Mouse (Mus musculus): Measurements from ENCODE around the gene Zfp697.

Gene Zfp697

DNA sequence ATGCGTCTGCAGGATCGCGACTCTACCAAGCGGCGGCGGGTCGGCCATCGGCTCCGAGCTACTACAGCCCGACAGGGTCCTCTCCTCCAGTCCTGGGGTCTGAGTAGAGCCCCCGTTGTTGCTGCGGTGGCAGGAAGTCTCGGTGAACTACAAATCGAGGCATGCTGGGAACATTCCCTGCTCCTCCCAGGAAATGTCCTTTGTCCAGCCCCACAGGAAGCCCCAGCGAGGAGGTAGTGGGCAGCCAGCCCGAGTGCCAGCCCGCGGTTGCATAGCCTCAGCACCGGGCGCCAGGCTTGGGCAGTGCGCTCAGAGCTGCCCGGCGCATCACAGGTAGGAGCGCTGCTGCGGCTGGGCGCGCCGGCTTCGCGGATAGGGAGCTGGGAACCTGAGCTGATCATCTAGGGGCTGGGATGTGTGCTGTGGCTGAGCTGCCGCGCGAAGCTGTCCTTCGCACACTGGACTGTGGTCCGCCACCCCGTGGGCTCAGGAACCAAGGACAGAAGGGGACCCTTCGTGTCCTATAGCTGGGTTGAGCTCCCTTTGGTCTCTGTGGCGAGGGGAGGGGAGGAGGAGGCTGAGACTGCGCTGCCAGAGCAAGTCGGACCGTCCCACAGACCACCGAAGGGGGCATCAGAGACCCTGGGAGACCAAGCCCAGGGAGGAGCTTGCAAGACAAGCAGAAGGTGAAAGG is at the start of gene Zfp697:
TSS of gene Zfp697 (plus strand) at position 216 of the 694 bp plus-strand sequence.
- peak; percentile 90 to 91 for DNase-seq

DNA sequence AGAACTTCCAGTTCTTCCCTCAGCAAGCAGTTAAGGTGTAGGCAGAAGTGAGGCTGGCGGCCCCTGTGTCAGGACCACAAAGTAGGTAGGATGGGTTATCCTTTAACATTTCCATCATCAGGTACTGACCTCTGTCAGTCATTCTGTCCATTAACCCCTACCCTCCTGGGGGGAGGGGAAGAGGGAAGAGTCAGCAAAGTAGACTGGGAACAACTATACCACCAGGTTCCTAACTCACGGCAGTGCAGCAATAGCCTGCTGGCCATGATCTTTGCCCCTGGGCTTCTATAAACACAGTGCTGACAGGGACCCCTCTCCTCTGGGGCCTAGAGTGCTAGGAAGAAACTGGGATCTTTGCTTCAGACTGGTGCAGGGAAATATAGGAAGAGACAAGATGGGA is 48.3 kb upstream of the Zfp697 start:
- DNase-seq, result peak; percentile 18 to 53

DNA sequence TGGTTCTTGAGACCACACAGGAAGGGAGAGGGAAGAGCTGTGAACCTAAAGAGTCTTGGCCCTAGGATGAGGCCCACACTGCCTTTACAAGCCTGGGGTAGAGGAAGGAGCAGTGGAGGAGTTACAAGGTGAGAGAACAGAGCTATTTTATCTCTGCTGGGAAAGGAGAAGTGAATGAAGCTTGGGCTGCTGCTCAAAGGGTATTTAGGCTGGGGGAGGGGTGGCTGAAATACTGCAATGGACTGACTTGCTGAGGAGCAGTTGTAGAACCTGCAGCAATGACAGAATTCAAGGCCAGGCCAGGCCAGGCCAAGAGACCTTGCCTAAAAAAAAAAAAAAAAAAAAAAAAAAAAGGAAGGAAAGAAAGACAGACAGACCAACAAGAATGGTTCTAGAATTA is 46.9 kb upstream of the Zfp697 start:
- peak in 1 of 2 experiments; percentile 37 for DNase-seq

DNA sequence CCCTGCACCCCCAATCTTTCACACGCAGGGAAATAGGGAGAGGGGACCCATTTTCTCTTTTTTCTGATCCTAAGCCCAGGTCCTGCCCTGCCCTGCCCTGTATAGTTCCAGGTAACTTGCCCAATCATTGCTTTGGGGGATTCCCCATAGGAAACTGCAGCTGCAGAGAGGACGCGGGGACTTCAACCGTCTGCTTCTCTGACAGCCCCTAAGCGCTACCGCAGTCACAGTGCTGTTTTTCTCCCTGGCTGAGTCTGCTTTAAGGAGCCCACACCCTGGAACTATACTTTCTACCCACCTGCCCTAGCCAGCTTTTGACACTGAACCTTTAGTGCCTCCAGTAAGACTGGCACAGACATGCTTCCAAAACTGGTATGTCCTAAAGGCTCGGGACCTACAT is 46.4 kb upstream of the Zfp697 start:
- DNase-seq, result no peak

DNA sequence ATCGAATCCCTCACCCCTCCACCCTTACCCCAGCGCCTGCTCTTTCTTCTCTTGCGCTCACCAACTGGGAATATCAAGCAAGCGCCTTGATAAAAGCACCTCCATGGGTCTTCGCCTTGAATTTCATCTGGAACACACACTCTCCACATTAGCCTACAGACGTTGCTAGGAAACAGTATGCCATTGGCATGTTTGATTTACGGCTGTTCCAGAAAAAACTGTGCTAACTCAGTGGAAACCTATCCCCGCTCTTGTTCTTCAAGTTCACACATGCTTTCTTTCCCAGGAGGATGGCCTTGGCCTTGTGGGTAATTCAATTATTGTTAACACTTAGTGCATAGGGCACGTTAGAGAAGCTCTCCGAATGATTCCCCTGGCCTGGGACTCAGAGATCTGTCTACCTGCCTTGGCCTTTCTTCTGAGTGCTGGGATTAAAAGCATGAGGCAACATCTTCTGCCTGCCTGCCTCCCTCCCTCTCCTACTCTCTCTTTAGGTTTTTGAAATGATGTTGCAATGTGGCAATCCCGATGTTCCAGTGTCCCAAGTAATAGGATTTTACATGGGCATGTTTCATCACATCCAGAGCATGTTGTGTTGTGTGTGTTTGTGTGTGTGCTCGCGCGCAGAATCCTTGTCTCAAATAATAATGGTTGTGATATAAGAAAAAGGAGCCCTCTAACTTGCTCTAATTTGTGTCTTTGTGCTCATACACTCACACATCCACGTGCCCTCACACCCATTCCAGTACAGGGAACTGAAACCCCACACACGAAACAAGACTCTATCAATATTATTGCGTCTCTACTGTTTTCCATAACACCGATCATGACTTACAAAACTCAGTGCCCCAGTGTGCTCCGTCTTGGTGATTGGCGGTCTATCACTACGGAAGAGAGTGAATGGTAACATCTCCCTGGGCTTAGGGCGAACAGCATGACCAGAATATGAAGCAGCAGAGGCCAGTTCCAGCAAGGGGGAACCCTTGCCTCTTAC is 45.3 kb upstream of the Zfp697 start:
- no peak for DNase-seq

DNA sequence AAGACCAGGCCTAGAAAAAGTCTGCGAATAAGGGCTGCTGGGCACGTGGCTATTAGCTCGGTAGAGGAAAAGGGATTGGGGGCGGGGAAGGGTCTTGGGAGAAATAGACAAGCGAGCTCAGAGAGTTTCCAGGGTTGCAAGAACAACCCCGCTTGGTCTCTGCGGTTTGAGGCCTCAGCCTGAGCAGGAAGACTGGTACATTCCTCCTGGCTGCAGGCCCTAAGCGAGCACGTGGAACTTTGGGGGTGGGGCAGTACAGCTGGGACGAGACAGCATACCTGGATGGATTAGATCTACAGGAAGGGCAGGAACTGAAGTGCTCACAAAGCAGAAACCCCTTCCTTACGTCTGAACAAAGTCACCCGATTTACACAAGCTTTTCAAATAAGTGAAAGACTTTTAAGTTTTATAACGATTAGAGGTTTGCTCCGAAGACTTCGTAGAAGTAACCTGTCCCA is 43.6 kb upstream of the Zfp697 start:
- DNase-seq, result peak; percentile 81 to 86

DNA sequence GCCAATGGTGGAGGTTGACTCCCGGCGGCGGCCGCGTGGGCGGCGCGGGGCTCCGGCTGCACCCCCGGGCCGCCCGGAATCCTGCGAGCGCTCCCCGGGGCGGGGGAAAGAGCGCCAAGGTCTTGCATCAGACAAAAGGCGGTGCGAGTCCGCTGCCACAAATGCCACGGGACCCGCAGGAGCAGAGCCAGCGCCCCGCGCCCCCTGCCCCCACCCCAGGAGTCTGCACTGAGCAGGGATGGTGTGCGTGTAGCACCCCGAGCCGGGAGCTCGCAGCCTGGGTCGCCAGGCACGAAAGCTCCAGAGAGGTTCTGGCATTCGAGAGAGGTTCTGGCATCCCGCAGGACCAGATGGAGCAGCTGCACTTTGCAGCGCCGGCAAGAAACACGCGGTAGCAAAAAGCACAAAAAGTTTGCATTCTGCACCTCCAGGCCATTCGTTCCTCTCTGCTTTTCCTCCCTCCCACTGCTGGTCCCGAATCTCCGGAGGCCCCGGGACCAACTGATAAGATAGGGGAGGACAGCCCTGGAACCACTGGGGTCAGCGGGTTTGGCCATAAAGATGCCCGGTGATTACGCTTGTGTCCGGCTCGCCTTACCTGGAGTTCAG is 43.1 kb upstream of the Zfp697 start:
- DNase-seq, result peak; percentile 27 to 60

DNA sequence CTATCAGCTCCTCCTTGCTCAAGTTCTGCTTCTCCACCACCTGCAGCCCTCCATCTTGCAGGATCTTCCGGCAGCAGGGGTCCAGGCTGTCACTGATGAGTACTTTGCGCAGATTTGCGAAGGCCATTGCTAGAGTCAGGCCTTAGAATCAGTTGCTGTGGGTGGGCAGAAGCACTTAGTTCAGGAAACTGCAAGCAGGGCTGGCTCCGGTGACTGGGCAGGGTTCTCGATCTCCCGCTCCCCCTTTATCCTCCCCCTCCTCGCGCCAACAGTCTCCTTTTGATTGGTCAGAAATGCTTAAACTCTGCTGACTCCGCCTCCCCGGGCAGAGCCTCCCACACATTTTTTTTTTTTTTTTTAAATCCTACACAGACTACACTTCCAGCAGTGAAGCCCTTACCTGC is 42.6 kb upstream of the Zfp697 start, which contains the start of gene Phgdh:
TSS of gene Phgdh (minus strand) at position 285 of the 404 bp plus-strand sequence.
- peak; percentile 76 to 80 for DNase-seq

DNA sequence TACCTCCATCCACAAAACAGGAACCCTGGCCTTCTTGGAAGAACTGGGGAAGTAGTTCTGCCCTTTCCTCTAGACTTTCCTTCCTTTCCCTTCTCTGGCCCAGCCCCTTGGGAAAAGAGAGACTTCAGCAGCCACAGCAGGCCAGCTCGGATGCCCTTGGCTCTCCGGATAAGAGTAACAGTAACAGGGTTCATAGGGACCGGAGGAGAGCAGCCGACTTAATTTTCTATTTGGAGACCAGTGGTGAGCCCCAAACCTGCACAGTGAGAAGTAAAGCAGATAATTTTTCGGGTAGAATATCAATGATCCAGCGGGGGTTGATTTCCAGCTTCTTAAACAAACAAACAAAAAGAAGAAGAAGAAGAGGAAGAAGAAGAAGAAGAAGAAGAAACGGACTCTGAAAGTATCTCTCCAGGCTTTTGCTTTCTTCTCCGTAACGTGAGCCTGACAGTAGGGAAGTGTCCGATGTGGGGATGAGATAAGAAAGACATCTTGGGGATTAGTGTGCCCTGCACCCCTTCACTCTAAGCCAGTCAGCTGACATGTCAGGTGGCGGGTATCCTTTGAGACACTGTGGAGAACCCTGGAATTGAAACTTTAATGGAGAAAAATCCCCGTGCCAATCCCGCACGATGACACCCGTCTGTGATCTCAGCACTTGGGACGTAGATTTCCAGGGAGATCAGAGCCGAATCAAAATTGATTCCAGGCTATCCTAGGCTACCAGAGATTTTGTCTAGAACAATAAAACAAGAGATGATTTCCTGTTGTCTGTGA is 41.3 kb upstream of the Zfp697 start:
- no peak for DNase-seq

DNA sequence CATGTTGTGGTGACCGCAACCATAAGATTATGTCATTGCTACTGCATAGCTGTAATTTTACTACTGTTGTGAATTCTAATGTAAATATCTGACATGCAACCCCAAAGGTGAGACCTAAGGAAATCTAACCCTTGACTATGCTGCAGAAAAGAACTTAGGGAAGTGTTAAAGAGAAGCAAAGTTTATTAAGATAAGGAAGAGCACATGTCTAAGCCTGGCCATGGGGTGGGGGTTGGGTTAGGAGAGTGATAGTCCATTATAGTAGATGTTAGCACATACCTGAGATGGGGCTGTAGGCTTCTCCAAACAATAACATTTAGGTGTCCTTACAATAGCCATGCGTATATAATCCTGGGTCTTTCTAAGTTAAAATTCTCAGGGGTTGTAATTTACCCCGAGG is 39.0 kb upstream of the Zfp697 start:
- no peak for DNase-seq

DNA sequence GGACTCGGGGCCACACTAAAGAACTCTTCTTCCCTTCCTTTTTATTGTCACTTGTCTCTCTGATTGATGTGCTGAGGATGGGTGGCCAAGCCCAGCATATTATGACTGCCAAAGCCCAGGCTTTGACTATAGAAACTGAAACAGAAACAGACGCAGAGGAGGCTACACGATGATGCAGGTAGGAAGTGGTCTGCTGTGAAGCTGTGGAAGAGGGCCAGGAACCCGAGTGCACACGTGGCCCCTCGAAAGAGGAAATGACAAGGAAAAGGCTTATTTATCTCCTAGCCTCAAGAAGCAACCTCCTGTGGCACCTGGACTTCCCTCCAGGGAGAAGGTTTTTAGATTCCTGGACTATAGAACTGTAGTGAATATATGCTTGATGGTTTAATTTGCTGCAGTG is 34.2 kb upstream of the Zfp697 start:
- no peak for DNase-seq

DNA sequence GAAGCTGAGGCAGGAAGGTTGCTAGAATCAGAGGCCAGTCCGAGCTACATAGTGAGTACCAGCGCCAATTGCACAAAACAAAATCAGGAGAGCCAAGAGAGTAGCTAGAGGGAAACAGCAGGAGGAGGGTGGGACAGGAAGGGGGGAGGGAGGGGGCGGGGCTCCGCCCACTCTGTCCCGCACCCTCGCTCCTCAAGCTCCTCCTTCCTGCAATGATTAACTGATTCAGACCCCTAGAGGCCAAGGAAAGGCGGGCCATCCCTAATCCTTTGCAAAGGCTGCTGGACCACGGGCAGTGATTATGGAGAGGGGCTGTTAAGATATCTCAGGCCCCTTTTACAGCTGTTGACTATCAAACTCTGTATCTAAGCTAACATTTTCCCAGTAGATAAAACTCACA is 33.6 kb upstream of the Zfp697 start:
- peak in 1 of 2 experiments; percentile 20 for DNase-seq

DNA sequence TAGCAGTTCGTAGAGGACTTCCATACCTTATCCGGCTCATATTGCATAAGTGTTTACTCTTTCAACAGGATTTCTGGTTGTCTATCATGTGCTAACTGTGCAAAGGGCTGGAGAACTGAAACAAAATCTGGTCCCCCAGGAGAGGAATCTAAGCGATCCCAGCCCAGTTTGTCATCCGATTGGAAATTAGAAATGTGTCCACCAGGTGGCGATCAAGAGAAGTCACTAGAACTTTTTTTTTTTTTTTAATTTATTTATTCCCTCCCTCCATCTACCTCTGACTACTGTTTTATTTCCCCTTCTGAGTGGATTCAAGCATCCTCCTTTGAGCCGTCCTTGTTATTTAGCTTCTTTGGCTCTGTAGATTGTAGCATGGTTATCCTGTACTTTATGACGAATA is 28.4 kb upstream of the Zfp697 start:
- DNase-seq, result peak; percentile 77 to 90

DNA sequence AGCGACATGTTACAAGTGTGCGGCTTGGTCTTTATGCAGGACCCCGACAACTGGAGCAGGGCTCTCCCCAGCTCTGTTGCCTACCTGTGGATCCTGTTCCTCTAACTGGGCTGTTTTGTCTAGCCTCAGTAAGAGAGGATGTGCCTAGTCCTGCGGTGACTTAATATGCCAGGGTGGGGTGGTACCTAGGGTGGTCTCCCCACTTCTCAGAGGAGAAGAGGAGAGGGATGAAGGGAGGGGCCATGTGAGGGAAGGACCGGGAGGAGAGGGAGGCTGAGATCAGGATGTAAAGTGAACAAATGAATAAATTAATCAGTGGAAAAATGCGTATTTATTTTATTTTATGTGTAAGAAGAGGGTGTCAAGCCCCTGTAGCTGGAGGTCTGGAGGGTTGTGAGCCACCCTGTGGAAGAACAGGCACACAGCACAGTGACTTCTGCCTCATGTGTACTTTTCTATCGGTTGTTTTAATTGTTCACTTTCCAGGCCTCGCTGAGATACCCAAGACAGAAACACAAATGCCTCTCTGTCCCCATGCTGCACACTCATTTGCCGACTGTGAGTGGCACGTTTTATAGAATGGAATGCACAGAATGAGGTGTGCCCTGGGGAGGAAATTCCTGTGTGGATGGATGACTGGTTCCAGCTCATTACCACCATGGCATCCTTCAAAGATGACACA is 26.8 kb upstream of the Zfp697 start:
- peak in 1 of 2 experiments; percentile 19 for DNase-seq

DNA sequence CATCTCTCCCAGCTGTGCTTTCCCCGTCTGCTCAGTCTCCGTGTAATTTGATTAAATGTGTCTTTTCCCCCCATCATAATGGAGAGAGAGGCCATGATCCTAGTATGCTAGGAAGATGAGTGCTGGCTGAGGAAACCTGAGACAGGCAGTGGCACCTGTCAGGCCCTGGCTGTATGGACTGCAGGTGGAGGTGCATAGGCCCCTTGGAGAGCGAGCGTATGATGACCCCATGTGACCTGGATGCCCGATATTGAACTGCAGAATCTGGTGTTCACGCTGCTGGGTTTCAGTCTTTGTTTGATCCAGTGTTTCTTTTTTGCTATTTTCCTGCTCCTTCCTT is 26.3 kb upstream of the Zfp697 start:
- no peak for DNase-seq

DNA sequence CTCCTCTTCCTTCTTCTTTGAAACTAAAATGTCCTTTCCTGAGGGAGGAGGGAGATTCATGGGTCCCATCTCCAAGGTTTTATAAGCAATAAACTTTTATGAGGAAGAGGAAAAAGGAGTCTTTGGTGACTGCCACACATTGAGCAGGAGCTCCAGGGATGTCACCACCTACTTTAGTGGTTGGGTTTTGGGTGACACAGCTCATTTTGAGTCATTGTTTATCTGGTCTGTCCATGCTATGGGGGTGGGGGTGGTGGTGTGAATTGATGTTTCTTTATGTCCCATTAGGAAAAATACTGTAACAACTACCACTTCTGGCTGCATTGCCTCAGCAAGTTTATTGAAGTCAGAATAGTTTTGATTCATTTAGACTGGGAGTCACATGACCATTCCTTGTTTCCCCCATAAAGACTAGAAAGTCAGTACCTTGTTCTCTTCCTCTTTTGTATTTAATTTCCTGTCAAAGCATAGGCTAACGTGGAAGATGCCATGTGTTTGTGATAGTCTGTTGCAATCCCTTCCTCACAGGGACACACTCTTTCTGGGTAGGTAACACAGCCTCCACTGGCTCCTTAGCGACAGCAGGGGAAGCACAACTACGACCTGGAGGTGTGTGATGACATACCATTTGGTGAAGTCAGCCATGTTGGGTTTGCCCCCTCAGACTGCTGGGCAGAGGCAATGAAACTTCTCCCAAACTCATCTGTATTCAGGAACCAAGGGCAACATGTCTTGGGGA is 25.5 kb upstream of the Zfp697 start:
- no peak for DNase-seq

DNA sequence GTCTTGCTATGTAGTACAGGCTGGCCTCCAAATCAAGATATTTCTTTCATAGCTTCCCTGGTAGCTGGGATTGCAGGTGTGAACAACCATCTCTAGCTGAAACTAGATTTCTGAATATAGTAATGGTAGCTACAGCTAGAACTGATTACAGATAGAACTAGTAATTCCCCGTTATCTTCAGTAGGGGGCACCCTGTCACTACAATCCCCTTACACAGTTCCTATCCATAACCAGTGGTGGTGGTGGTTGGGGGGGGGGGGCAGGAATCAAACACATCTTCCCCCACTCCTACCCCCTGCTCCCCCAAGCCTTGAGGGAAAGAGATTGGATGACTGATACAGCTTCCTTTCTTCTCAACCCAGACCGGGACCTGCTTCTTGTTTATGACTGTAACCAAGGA is 19.5 kb upstream of the Zfp697 start:
- DNase-seq, result peak; percentile 49 to 73

DNA sequence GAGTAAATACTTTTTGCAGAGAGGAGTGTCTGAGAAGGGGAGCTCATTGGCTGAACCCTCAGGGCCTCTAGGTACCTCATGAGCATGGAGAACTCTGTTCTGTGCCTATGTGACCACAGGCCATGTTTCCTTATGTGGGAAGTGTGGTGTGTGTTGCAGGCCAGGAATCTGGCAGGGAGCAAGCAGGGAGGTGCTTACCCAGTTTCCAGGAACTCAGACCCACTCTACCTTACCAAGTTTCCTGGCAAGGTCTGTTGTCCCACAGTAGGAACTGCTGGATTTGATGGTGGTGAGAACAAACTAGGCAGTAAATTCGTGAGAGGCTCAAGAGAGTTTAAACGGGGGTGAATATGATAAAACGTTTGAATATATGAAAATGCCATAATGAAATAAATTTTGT is 16.2 kb upstream of the Zfp697 start:
- DNase-seq, result no peak

DNA sequence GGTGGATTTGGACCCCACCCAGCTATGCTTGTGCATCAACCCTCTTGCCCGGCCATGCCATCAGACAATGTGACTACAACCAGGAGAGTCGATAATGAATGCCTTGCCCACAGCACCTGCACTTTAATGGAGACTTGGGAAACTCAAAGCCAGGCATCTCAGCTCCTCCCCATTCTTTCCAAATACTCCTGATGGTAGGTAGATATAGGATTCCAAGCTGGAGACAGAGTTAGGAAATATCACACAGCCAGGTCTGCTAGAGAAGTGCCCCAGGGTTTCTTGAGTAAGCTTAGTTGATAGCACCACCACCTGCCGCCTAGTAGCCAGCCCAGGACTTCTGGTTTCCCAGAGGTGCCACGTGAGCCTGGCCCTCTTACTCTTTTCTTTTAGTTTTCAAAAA is 15.4 kb upstream of the Zfp697 start:
- no peak for DNase-seq

DNA sequence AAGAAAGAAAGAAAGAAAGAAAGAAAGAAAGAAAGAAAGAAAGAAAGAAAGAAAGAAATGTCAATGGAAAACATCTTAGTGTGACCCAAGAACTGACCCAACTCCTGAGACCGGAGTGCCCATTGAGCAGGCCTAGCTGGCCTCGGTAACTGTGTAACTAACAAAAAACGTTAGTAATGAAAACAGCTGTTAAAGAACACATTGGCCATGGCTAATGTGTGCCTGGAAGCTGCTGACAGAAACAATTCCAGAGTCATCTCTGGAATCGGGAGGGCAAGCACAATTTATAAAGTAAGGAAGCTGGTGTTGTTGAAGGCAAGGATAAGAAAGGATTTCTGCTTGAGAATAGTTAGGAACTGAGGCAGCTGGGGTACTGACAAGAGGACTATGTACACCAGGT is 14.0 kb upstream of the Zfp697 start:
- DNase-seq, result peak; percentile 53 to 79

DNA sequence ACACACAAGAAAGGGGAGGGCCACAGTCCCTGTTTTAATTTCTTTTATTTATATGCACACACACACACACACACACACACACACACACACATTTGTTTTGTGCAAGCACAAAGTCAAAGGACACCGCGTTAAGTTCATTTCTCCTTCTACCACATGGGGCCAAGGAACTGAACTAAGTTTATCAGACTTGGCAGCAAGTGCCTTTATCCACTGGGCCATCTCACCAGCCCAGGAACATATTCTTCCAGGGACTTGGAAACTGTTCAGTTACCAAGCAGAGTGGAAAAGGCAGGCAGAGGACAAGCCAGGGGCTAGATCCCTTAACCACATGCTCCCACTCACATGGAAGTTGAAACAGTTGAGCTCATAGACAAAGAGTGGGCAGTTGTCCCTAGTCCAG is 13.5 kb upstream of the Zfp697 start:
- DNase-seq, result peak; percentile 63 to 83

Data from kidney, postnatal 36 days (tissue).